Mouse (Mus musculus): ENCODE measurements at regions not wholly inside any gene's neighbourhood (a gene's known extent, or its start where the extent isn't known, plus 50 kb on each side); places are given as distances from the start of the nearest gene placed in this dataset.

DNA sequence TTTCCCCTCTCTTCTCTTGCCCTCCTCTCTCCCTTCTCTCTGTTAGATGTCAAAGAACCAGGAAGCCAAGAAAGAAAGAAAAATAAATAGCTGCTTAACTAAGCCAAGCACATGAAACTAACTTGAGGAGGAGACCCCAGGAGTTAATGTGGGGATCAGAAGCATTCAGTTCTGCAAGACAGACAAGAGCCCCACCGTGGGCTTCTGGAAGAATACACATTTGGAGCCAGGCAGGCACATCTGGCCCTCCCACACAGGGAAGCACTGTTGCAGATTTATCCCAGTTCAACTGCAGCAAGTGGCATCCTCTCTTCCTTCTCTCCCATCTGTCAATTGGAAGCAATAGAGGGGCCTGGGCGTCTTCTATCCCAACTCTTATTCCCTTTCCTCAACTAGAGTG, 63.5 kb upstream of the Gm10295 start:
- TF ChIP-seq EP300 (IDR thresholded peaks at IDR 0.05; ENCODE audit: insufficient read depth, low read depth, low read length) (no peak), CTCF (IDR thresholded peaks at IDR 0.05; ENCODE audit: low read depth, low read length) (no peak), POLR2A (IDR thresholded peaks at IDR 0.05; ENCODE audit: insufficient read depth, low read length) (no peak)
